Mouse (Mus musculus) lung, adult 2 months (tissue): ENCODE data around the gene Glra1.

ENCODE experiments used
- CTCF ChIP-seq: fragments of 200-500 bp; IDR thresholded peaks from 2 replicates; pipeline ENCODE4 v1.5.1; 2011; ENCODE audit warnings: mild to moderate bottlenecking, low read length, control low read depth; ENCODE audit not compliant: insufficient read depth
- POLR2A ChIP-seq: fragments of 200-500 bp; IDR thresholded peaks from 2 replicates; pipeline ENCODE4 v1.6.1; 2011; ENCODE audit warnings: low read depth, mild to moderate bottlenecking, control low read depth, low read length, borderline replicate concordance; ENCODE audit errors: extremely low read depth

DNA sequence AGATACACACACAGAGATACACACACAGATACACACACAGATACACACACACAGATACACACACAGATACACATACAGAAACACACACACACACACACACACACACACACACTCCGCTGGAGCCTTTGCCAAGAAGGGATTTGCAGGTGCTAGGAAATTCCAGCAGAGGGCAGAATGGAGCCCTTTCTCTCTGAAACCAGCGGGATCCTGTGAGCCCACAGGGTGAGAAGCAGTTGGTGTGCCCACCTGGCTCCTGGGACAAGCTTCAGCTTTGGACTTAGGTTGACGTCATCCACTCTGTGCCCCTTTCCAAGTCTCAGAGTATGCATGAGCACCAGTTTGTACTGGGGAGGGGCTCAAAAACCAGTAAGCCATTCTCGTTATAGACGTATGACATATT lies 96.6 kb downstream of the Glra1 start:
- no peak for TF ChIP-seq POLR2A
- TF ChIP-seq CTCF, result 0 out of 2 replicates have a peak, but pooled peaks have one; percentile 0
